In genomic region chr10:41303639-41304444, GRCm38 (mm10) we compare ENCODE assay signal across 8 mouse cellular contexts. TPM values are rescaled to one million over a fixed set of nuclear protein-coding genes. Genes with fewer than 3 reads are reported as not detected.
A peak's percentile ranks its signal among the peaks of the same experiment; 100 is the strongest.
DNase-seq lines count a peak whose midpoint lies in the region; ATAC-seq and TF ChIP-seq lines count a peak whose summit lies in the region.

TSS of gene Ak9 (plus strand) at chr10:41303980.

- peak within 1 kb of the TSS; percentile 59 to 89 for H3K27ac ChIP-seq in heart, embryonic 14.5 days (replicated peaks in 1 of 2; ENCODE audit: control insufficient read depth in 1 of 2, insufficient read depth in 1 of 2, low read depth in 2 of 2, low read length in 2 of 2)
- peak within 1 kb of the TSS; percentile 62; the same call in 1 of the 2 replicates for H3K27ac ChIP-seq in liver, embryonic 11.5 days (ENCODE audit: low read depth, low read length)

- H3ac ChIP-seq in myocyte (ENCODE audit: control insufficient read depth, insufficient read length) = peak within 1 kb of the TSS; percentile 50

- no peaks in the 10 kb centered on the region for H3K27me3 ChIP-seq in heart, embryonic 14.5 days (ENCODE audit: control insufficient read depth, insufficient read depth, low read length)
- no peaks in the 10 kb centered on the region for H3K27me3 ChIP-seq in liver, embryonic 11.5 days (replicated peaks; ENCODE audit: control insufficient read depth, insufficient read depth, low read length)
- H3K27me3 ChIP-seq in myocyte (ENCODE audit: control insufficient read depth, insufficient read depth, insufficient read length) = no peaks in the 10 kb centered on the region

- no peaks in the 10 kb centered on the region for H3K79me2 ChIP-seq in myocyte (ENCODE audit: control insufficient read depth, insufficient read depth)

- WGBS in heart, embryonic 14.5 days = under 1% methylated on average over 25 of the region's 25 CpGs
- under 1% methylated on average over 25 of the region's 25 CpGs for WGBS in liver, embryonic 11.5 days

- no peak for TF ChIP-seq POLR2A in myocyte (IDR thresholded peaks at IDR 0.05; ENCODE audit: insufficient read length, low read depth)

- H3K9ac ChIP-seq in heart, embryonic 14.5 days (ENCODE audit: low read length) = peak within 1 kb of the TSS; percentile 87
- peak within 1 kb of the TSS; percentile 81 for H3K9ac ChIP-seq in liver, embryonic 11.5 days (ENCODE audit: low read depth, low read length)

- H3K4me2 ChIP-seq in heart, embryonic 14.5 days (ENCODE audit: low read length) = peak within 1 kb of the TSS; percentile 97
- H3K4me2 ChIP-seq in liver, embryonic 11.5 days = peak within 1 kb of the TSS; percentile 89
- peak within 1 kb of the TSS; percentile 100 for H3K4me2 ChIP-seq in myocyte (ENCODE audit: low read depth)

- no peaks in the 10 kb centered on the region for H3K9me3 ChIP-seq in heart, embryonic 14.5 days (ENCODE audit: control insufficient read depth, low read length)
- no peaks in the 10 kb centered on the region for H3K9me3 ChIP-seq in liver, embryonic 11.5 days (ENCODE audit: control insufficient read depth, low read length)

- H3K36me3 ChIP-seq in heart, embryonic 14.5 days (ENCODE audit: control insufficient read depth, insufficient read depth, low read length) = no peaks in the 10 kb centered on the region
- H3K36me3 ChIP-seq in liver, embryonic 11.5 days (ENCODE audit: control insufficient read depth, insufficient read depth, low read length) = no peaks in the 10 kb centered on the region
- no peaks in the 10 kb centered on the region for H3K36me3 ChIP-seq in myocyte (ENCODE audit: control insufficient read depth, insufficient read depth)

- peak; percentile 93 for DNase-seq in c-Kit-negative CD71-positive TER-119-positive erythroid progenitor cells, embryonic 14.5 days (ENCODE audit: low read depth, low spot score)
- DNase-seq in fibroblast of lung, adult 2 months (ENCODE audit: low read depth) = peak; percentile 53
- peak; percentile 93 for DNase-seq in kidney, postnatal 10 days
- DNase-seq in liver, embryonic 11.5 days (ENCODE audit: low spot score) = peak; percentile 81
- DNase-seq in spleen, postnatal 4 days (ENCODE audit: low spot score in 2 of 2) = peak; percentile 88 to 90

- peak within 1 kb of the TSS; percentile 92 to 98 for H3K4me3 ChIP-seq in heart, embryonic 14.5 days (ENCODE audit: control insufficient read depth in 1 of 2, insufficient read depth in 1 of 2, low read depth in 1 of 2, low read length in 2 of 2)
- peak within 1 kb of the TSS; percentile 85 for H3K4me3 ChIP-seq in liver, embryonic 11.5 days (ENCODE audit: low read depth, low read length)
- H3K4me3 ChIP-seq in myocyte = peak within 1 kb of the TSS; percentile 33

- ATAC-seq in CD4-positive, CD25-positive, alpha-beta regulatory T cell, adult 4 months = peak; percentile 83
- peak; percentile 57; the same call in 1 of the 2 replicates for ATAC-seq in heart, embryonic 14.5 days (ENCODE audit: insufficient number of reproducible peaks, insufficient read depth, low FRiP score, low read depth)
- peak; percentile 85 for ATAC-seq in liver, embryonic 11.5 days (replicated peaks; ENCODE audit: low FRiP score)

- peaks cover 0 to 14% of the 10 kb centered on the region in 2 experiments; a peak in 2 of 4 replicates for H3K4me1 ChIP-seq in heart, embryonic 14.5 days (ENCODE audit: control insufficient read depth in 2 of 2, insufficient read depth in 2 of 2, low read length in 2 of 2)
- peaks cover 4% of the 10 kb centered on the region for H3K4me1 ChIP-seq in liver, embryonic 11.5 days (replicated peaks; ENCODE audit: control insufficient read depth, insufficient read depth, low read length)

TF ChIP-seq in myocyte, 11 proteins besides CTCF, POLR2A, EP300 and RAD21:
- TF ChIP-seq REST (IDR thresholded peaks at IDR 0.05; ENCODE audit: insufficient read depth, insufficient read length) (no peak), USF1 (IDR thresholded peaks at IDR 0.05; ENCODE audit: low read depth) (no peak), MYOD1 (IDR thresholded peaks at IDR 0.05; ENCODE audit: control insufficient read depth in 1 of 3, insufficient read length in 2 of 3, low read depth in 2 of 3) (no peak)

RNA-seq across cellular contexts. Expression of gene Ak9, which starts in this region (rescaled TPM):
- not detected for polyA plus RNA-seq in CD4-positive, CD25-positive, alpha-beta regulatory T cell, adult 4 months (2017; shearing (Covaris generic))
- 0.18 and 0.19 TPM in 2 replicates for polyA plus RNA-seq in heart, embryonic 14.5 days (2014; fragmentation: Nextera tagmentation; extraction: Ambion mirVana)
- not detected in 2 replicates for polyA plus RNA-seq in liver, embryonic 11.5 days (2014; fragmentation: Nextera tagmentation; extraction: Ambion mirVana)
- polyA plus RNA-seq in myocyte (2012; fragmentation: generic; extraction: Trizol) = not detected

Comparison
In these comparisons a context has a peak if more than half of its experiments do, and no peak if none do; other contexts are left out.
1. Peak in every context shown above with its lines: DNase-seq, ATAC-seq, H3K4me3 ChIP-seq and H3K27ac ChIP-seq.
2. Peak in ATAC-seq in CD4-positive, CD25-positive, alpha-beta regulatory T cell, adult 4 months; RNA of the gene not detected or under 1 TPM.
3. Peak in ATAC-seq, H3K4me3 ChIP-seq, H3K27ac ChIP-seq, H3K9ac ChIP-seq and H3K4me2 ChIP-seq in heart, embryonic 14.5 days; RNA of the gene not detected or under 1 TPM.
4. Peak in DNase-seq, ATAC-seq, H3K4me3 ChIP-seq, H3K27ac ChIP-seq, H3K9ac ChIP-seq and H3K4me2 ChIP-seq in liver, embryonic 11.5 days; RNA of the gene not detected or under 1 TPM.
5. H3K4me3 ChIP-seq: peak in every context shown above with its lines; median percentile 95 in heart, embryonic 14.5 days; 85 in liver, embryonic 11.5 days; 33 in myocyte.